Mouse (Mus musculus): Measurements from ENCODE around the gene Recql5. TPM values are rescaled to one million over a fixed set of nuclear protein-coding genes. Genes with fewer than 3 reads are reported as not detected.
A peak's percentile ranks its signal among the peaks of the same experiment; 100 is the strongest.

The Recql5 gene
- total and polyA plus RNA-seq, 2 experiments from 2014 or later: 7.9 to 14.3 TPM

- Histone ChIP-seq H3K36me3 (ENCODE audit: insufficient read depth, low read length) (no peaks in the 10 kb centered on the region), H3K4me3 (ENCODE audit: low read length) (no peak overlapping the region), H3K27ac (no peak overlapping the region), H3K4me2 (ENCODE audit: low read depth, low read length) (no peak overlapping the region), H3K9ac (replicated peaks; ENCODE audit: low read length) (no peak overlapping the region), H3K27me3 (ENCODE audit: insufficient read depth, low read length) (no peaks in the 10 kb centered on the region), H3K4me1 (ENCODE audit: insufficient read depth, low read length) (no peaks in the 10 kb centered on the region), H3K9me3 (ENCODE audit: low read length) (no peaks in the 10 kb centered on the region)
- WGBS: 74% methylated on average over 5 of the region's 5 CpGs
- ATAC-seq: no peak
- no peak for TF ChIP-seq CTCF (IDR thresholded peaks at IDR 0.05; ENCODE audit: low read depth)
- DNase-seq (ENCODE audit: low spot score): no peak
Measured at GRCm38 (mm10) chr11:115902177-115902576, 31.1 kb downstream of the Recql5 start.

- H3K36me3 ChIP-seq (ENCODE audit: insufficient read depth, low read length): no peaks in the 10 kb centered on the region; the same call in 1 of the 2 replicates
- no peak overlapping the region for H3K4me2 ChIP-seq (ENCODE audit: low read depth, low read length)
- H3K4me1 ChIP-seq (ENCODE audit: insufficient read depth, low read length): no peaks in the 10 kb centered on the region
- no peak overlapping the region for H3K4me3 ChIP-seq (ENCODE audit: low read length)
- H3K27me3 ChIP-seq (ENCODE audit: insufficient read depth, low read length): no peaks in the 10 kb centered on the region
- DNase-seq (ENCODE audit: low spot score): no peak
- no peaks in the 10 kb centered on the region for H3K9me3 ChIP-seq (ENCODE audit: low read length)
- no peak overlapping the region for H3K27ac ChIP-seq
- no peak for TF ChIP-seq CTCF (IDR thresholded peaks at IDR 0.05; ENCODE audit: low read depth)
- 85% methylated on average over 9 of the region's 9 CpGs for WGBS
- ATAC-seq: no peak
- no peak overlapping the region for H3K9ac ChIP-seq (replicated peaks; ENCODE audit: low read length)
Measured at GRCm38 (mm10) chr11:115901338-115902161, 31.7 kb downstream of the Recql5 start.

- Histone ChIP-seq H3K27me3 (ENCODE audit: insufficient read depth, low read length) (no peaks in the 10 kb centered on the region), H3K4me1 (ENCODE audit: insufficient read depth, low read length) (no peaks in the 10 kb centered on the region), H3K4me3 (ENCODE audit: low read length) (no peak overlapping the region), H3K27ac (no peak overlapping the region), H3K9me3 (ENCODE audit: low read length) (no peaks in the 10 kb centered on the region), H3K4me2 (ENCODE audit: low read depth, low read length) (no peak overlapping the region), H3K9ac (replicated peaks; ENCODE audit: low read length) (no peak overlapping the region), H3K36me3 (ENCODE audit: insufficient read depth, low read length) (no peaks in the 10 kb centered on the region; the same call in 1 of the 2 replicates)
- WGBS: 72% methylated on average over 8 of the region's 8 CpGs
- ATAC-seq: no peak
- no peak for TF ChIP-seq CTCF (IDR thresholded peaks at IDR 0.05; ENCODE audit: low read depth)
- DNase-seq (ENCODE audit: low spot score): no peak
Measured at GRCm38 (mm10) chr11:115900561-115901337, 32.5 kb downstream of the Recql5 start.

GRCm38 (mm10) chr11:115899486-115900266 is 33.6 kb downstream of the Recql5 start, which contains the start of gene Smim5:
Gene Smim5 (plus strand): TSS chr11:115899966.
- H3K4me1 ChIP-seq (ENCODE audit: insufficient read depth, low read length): no peaks in the 10 kb centered on the region
- TF ChIP-seq CTCF (IDR thresholded peaks at IDR 0.05; ENCODE audit: low read depth): 0 out of 2 replicates have a peak, but pooled peaks have one; percentile 9
- H3K9me3 ChIP-seq (ENCODE audit: low read length): no peaks in the 10 kb centered on the region
- 38% methylated on average over 16 of the region's 16 CpGs for WGBS
- no peaks in the 10 kb centered on the region for H3K27me3 ChIP-seq (ENCODE audit: insufficient read depth, low read length)
- no peak within 1 kb of the TSS for H3K27ac ChIP-seq
- no peak for ATAC-seq
- peak; percentile 21 for DNase-seq (ENCODE audit: low spot score)
- no peak within 1 kb of the TSS for H3K4me3 ChIP-seq (ENCODE audit: low read length)
- no peak within 1 kb of the TSS for H3K9ac ChIP-seq (replicated peaks; ENCODE audit: low read length)
- peaks cover under 1% of the 10 kb centered on the region; the same call in 1 of the 2 replicates for H3K36me3 ChIP-seq (ENCODE audit: insufficient read depth, low read length)
- no peak within 1 kb of the TSS for H3K4me2 ChIP-seq (ENCODE audit: low read depth, low read length)

GRCm38 (mm10) chr11:115898886-115899285 is 34.4 kb downstream of the Recql5 start:
- TF ChIP-seq CTCF (IDR thresholded peaks at IDR 0.05; ENCODE audit: low read depth): peak; percentile 74
- ATAC-seq: peak; percentile 86
- no peaks in the 10 kb centered on the region for H3K9me3 ChIP-seq (ENCODE audit: low read length)
- no peaks in the 10 kb centered on the region for H3K4me1 ChIP-seq (ENCODE audit: insufficient read depth, low read length)
- H3K4me2 ChIP-seq (ENCODE audit: low read depth, low read length): no peak overlapping the region
- 9% methylated on average over 4 of the region's 4 CpGs for WGBS
- H3K4me3 ChIP-seq (ENCODE audit: low read length): no peak overlapping the region
- peak; percentile 76 for DNase-seq (ENCODE audit: low spot score)
- no peaks in the 10 kb centered on the region for H3K27me3 ChIP-seq (ENCODE audit: insufficient read depth, low read length)
- H3K27ac ChIP-seq: no peak overlapping the region
- H3K9ac ChIP-seq (replicated peaks; ENCODE audit: low read length): no peak overlapping the region
- peaks cover 8% of the 10 kb centered on the region; the same call in 1 of the 2 replicates for H3K36me3 ChIP-seq (ENCODE audit: insufficient read depth, low read length)

GRCm38 (mm10) chr11:115898446-115898845 is 34.8 kb downstream of the Recql5 start:
- no peak for DNase-seq (ENCODE audit: low spot score)
- no peak overlapping the region for H3K4me3 ChIP-seq (ENCODE audit: low read length)
- ATAC-seq: peak; percentile 8; the same call in 1 of the 2 replicates
- no peak for TF ChIP-seq CTCF (IDR thresholded peaks at IDR 0.05; ENCODE audit: low read depth)
- H3K9me3 ChIP-seq (ENCODE audit: low read length): no peaks in the 10 kb centered on the region
- WGBS: 91% methylated on average over 7 of the region's 7 CpGs
- no peaks in the 10 kb centered on the region for H3K4me1 ChIP-seq (ENCODE audit: insufficient read depth, low read length)
- peaks cover 13% of the 10 kb centered on the region; the same call in 1 of the 2 replicates for H3K36me3 ChIP-seq (ENCODE audit: insufficient read depth, low read length)
- H3K27ac ChIP-seq: no peak overlapping the region
- H3K4me2 ChIP-seq (ENCODE audit: low read depth, low read length): no peak overlapping the region
- H3K27me3 ChIP-seq (ENCODE audit: insufficient read depth, low read length): no peaks in the 10 kb centered on the region
- H3K9ac ChIP-seq (replicated peaks; ENCODE audit: low read length): no peak overlapping the region

All from hindbrain, postnatal 0 days (tissue).